Mouse (Mus musculus) stomach, embryonic 15.5 days (tissue): ENCODE measurements around the gene Rgl2. TPM values are rescaled to one million over a fixed set of nuclear protein-coding genes. Genes with fewer than 3 reads are reported as not detected.

Experiments
- ATAC-seq: fragments of 200-750 bp; cut with Nextera tagmentation; 2 replicates; pipeline ENCODE4 v1.8.0; 2017; ENCODE audit warnings: low read depth, moderate number of reproducible peaks, moderate TSS enrichment; ENCODE audit not compliant: insufficient read depth, low FRiP score
- H3K27ac ChIP-seq: fragments of 300-500 bp; sonication (generic); 2 replicates; pipeline ENCODE4 v1.5.1; 2015; ENCODE audit warnings: mild to moderate bottlenecking, inconsistent platforms
- H3K27me3 ChIP-seq: fragments of 300-500 bp; sonication (generic); replicated peaks from 2 replicates; pipeline ENCODE4 v1.6.1; 2015; ENCODE audit warnings: inconsistent platforms
- H3K36me3 ChIP-seq: fragments of 300-500 bp; sonication (generic); 2 replicates; pipeline ENCODE4 v1.6.1; 2015; ENCODE audit warnings: inconsistent platforms
- H3K4me1 ChIP-seq: fragments of 300-500 bp; sonication (generic); 2 replicates; pipeline ENCODE4 v1.6.1; 2015; ENCODE audit warnings: inconsistent platforms
- H3K4me2 ChIP-seq: fragments of 300-500 bp; sonication (generic); 2 replicates; pipeline ENCODE4 v1.6.1; 2015; ENCODE audit warnings: mild to moderate bottlenecking, inconsistent platforms
- H3K4me3 ChIP-seq: fragments of 300-500 bp; sonication (generic); replicated peaks from 2 replicates; pipeline ENCODE4 v1.5.1; 2015; ENCODE audit warnings: inconsistent platforms
- H3K9ac ChIP-seq: fragments of 300-500 bp; sonication (generic); 2 replicates; pipeline ENCODE4 v1.6.1; 2015; ENCODE audit warnings: inconsistent platforms
- H3K9me3 ChIP-seq: fragments of 300-500 bp; sonication (generic); 2 replicates; pipeline ENCODE4 v1.6.1; 2016; ENCODE audit warnings: inconsistent platforms
- WGBS: fragments of 180-500 bp; shearing (Covaris S2); methylation state at CpG from one replicate; pipeline ENCODE4 v1.1.7; 2015; 5-methylcytosine and 5-hydroxymethylcytosine counted together
- polyA plus RNA-seq: library from polyadenylated mRNA; unstranded; fragments of >200 nt; fragmentation: Nextera tagmentation; extraction: Ambion mirVana; gene quantifications from 2 replicates; pipeline ENCODE4 v1.2.1, GENCODE M21; 2015

Rgl2 gene
- polyA plus RNA-seq, 1 experiment from 2014 or later, result 38.5 TPM

- 0 out of 2 replicates have a peak overlapping the region, but pooled peaks have one; percentile 3 for H3K4me2 ChIP-seq
These were observed 11.6 kb upstream of the Rgl2 start for GRCm38 (mm10) chr17:33917656-33918292.

DNA sequence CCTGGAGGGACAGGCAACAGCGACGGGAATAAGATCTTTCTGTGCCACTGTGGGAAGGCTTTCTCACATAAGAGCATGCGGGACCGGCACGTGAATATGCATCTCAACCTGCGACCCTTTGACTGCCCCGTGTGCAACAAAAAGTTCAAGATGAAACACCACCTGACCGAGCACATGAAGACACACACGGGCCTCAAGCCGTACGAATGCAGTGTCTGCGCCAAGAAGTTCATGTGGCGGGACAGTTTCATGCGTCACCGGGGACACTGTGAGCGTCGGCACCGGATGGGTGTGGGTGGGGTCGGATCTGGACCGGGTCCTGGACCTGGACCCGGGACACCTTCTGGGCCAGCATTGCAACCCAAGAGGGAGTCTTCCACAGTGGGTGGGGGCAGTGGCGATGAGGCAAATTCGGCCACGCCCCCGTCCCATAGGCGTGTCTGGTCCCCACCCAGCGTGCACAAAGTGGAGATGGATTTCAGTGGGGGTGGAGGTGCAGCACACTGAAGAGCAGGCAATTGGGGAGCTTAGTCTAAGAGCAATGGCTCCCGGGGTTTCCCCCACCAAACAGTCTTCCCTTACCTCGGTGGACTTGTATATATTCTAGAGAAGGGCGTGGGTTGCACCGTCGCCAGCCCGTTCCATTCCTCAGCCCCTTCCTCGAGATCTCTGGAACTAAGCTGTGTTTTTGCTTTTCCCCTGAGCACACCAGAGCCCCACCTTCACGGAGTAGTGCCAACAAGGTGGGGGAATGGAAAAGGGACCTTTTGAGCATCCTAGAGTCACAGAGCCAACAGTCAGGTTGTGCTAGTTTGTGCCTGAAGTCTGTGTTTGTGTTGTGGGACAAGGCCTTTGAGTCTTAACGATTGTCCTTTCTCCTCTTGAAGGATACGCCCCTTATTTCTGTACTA is 10.8 kb upstream of the Rgl2 start:
- peak overlapping the region; percentile 91 for H3K27ac ChIP-seq
- H3K9ac ChIP-seq, result 0 out of 2 replicates have a peak overlapping the region, but pooled peaks have one; percentile 70
- H3K36me3 ChIP-seq, result peaks cover 21% of the 10 kb centered on the region
- 52% methylated on average over 37 of the region's 37 CpGs for WGBS
- H3K27me3 ChIP-seq, result no peaks in the 10 kb centered on the region
- no peaks in the 10 kb centered on the region for H3K9me3 ChIP-seq
- peak overlapping the region; percentile 72 for H3K4me3 ChIP-seq
- no peak for ATAC-seq
- H3K4me2 ChIP-seq, result peak overlapping the region; percentile 94
- H3K4me1 ChIP-seq, result peaks cover 24% of the 10 kb centered on the region

More at GRCm38 (mm10) chr17:33917656-33918292, 11.6 kb upstream of the Rgl2 start:
- WGBS, result 80% methylated on average over 18 of the region's 18 CpGs
- Histone ChIP-seq H3K4me3 (no peak overlapping the region; the same call in 1 of the 2 replicates), H3K9me3 (no peaks in the 10 kb centered on the region), H3K9ac (no peak overlapping the region), H3K36me3 (peaks cover 27% of the 10 kb centered on the region), H3K27ac (no peak overlapping the region; the same call in 1 of the 2 replicates), H3K27me3 (no peaks in the 10 kb centered on the region), H3K4me1 (peaks cover 24% of the 10 kb centered on the region)
- no peak for ATAC-seq

GRCm38 (mm10) chr17:33919351-33920281 is 9.7 kb upstream of the Rgl2 start:
- H3K27ac ChIP-seq, result peak overlapping the region; percentile 91
- peak; percentile 67 for ATAC-seq
- no peaks in the 10 kb centered on the region for H3K27me3 ChIP-seq
- peaks cover 15% of the 10 kb centered on the region; the same call in 1 of the 2 replicates for H3K36me3 ChIP-seq
- H3K9me3 ChIP-seq, result no peaks in the 10 kb centered on the region
- WGBS, result 1% methylated on average over 51 of the region's 52 CpGs
- H3K4me2 ChIP-seq, result peak overlapping the region; percentile 94
- H3K4me1 ChIP-seq, result peaks cover 24% of the 10 kb centered on the region
- peak overlapping the region; percentile 70 for H3K9ac ChIP-seq
- H3K4me3 ChIP-seq, result peak overlapping the region; percentile 72

DNA sequence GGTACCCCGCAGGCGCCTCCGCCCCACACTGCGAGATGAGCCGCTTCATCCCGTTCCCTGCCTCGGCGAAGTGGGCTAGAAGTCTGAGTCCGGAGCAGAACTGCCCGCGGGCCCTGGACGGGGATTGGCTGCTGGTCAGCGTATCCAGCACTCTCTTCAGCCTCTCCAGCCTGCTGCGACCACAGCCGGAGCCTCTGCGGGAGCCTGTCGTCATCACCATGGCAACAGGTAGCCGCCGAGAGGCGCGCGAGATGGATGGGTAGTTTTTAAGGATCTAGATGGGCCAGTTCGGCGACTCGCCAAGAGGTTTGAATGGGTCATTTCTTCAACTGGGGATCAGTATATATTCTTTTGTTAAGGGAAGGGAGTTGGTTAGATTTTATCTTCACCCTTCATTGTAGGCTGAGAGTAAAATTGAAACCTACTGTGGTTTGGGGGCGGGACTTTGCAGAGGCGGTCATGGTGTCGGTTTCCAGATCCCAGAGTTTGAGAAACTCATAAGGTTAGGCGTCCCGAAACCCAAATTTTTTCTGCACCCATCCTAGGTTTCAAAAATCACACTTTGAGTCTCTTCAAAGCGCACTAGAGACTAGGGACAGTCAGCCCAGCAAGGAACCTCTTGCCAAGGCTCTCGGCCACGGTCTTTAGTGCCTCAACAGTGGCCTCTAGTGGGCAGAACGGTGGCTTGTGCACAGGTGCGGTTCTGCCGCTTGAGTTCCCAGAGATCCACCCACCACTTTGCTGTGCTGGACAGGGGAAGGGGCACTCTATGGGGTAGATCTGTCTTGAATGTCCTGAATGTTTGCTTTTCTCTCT is 8.9 kb upstream of the Rgl2 start:
- peak overlapping the region; percentile 91 for H3K27ac ChIP-seq
- no peaks in the 10 kb centered on the region for H3K27me3 ChIP-seq
- peaks cover 19% of the 10 kb centered on the region for H3K4me1 ChIP-seq
- under 1% methylated on average over 36 of the region's 36 CpGs for WGBS
- peak overlapping the region; percentile 94 for H3K4me2 ChIP-seq
- H3K9me3 ChIP-seq, result no peaks in the 10 kb centered on the region
- H3K4me3 ChIP-seq, result peak overlapping the region; percentile 72
- peak; percentile 11; the same call in 1 of the 2 replicates for ATAC-seq
- peak overlapping the region; percentile 70 for H3K9ac ChIP-seq
- H3K36me3 ChIP-seq, result peaks cover 15% of the 10 kb centered on the region; the same call in 1 of the 2 replicates

DNA sequence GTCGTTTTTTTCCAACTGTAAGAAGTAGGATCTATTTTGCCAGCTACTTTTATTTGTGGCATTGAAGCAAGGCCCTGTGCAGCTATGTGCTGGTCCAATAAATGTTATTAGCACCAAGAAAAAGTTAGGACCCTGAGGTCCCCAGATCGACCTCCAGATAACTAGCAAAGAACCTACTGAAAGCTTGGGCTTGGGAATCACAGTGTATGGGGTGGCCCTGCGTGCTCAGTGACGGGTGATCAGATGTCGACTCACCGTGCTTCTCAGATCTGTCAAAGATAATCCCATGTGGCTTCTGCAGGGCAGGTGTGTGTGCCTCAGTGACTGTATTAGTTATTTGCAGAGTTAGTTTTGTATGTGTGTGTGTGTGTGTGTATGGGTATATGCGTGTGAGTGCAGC is 8.0 kb upstream of the Rgl2 start:
- WGBS, result 84% methylated on average over 7 of the region's 7 CpGs
- Histone ChIP-seq H3K9me3 (no peaks in the 10 kb centered on the region), H3K27ac (no peak overlapping the region), H3K36me3 (peaks cover 15% of the 10 kb centered on the region), H3K9ac (no peak overlapping the region), H3K4me2 (no peak overlapping the region), H3K4me3 (peak overlapping the region; percentile 72; the same call in 1 of the 2 replicates), H3K27me3 (no peaks in the 10 kb centered on the region), H3K4me1 (peaks cover 19% of the 10 kb centered on the region)
- ATAC-seq, result no peak

- Histone ChIP-seq H3K36me3 (no peaks in the 10 kb centered on the region; the same call in 1 of the 2 replicates), H3K9me3 (no peaks in the 10 kb centered on the region), H3K4me2 (no peak overlapping the region), H3K9ac (no peak overlapping the region), H3K4me3 (no peak overlapping the region), H3K4me1 (peaks cover 9% of the 10 kb centered on the region), H3K27me3 (no peaks in the 10 kb centered on the region), H3K27ac (no peak overlapping the region)
- ATAC-seq, result no peak
- 79% methylated on average over 10 of the region's 10 CpGs for WGBS
These were observed 4.6 kb upstream of the Rgl2 start for GRCm38 (mm10) chr17:33924577-33925283.

DNA sequence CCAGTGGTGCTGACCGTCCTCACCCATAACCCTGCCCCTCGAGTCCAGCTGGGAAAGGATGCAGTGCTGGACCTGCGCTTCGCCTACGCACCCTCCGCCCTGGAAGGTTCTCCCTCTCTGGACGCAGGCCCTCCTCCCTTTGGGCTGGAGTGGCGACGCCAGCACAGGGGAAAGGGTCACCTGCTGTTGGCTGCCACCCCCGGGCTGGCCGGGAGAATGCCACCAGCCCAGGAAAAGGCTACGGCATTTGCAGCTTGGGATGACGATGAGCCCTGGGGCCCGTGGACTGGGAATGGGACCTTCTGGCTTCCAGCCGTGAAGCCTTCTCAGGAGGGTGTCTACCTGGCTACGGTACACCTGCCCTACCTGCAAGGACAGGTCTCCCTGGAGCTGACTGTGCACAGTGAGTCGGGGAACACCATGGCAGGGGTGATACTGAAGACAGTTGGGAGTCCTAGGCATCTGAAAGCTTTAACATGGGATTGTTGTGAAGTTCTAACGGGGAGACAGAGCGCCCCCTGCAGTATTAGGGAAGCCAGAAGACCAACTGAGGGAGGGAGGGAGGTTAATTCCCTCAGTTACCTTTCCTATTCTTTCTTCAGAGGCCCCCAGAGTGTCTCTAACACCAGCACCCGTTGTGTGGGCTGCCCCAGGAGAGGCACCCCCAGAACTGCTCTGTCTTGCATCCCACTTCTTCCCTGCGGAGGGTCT is 3.8 kb upstream of the Rgl2 start:
- WGBS, result 80% methylated on average over 21 of the region's 21 CpGs
- no peak for ATAC-seq

DNA sequence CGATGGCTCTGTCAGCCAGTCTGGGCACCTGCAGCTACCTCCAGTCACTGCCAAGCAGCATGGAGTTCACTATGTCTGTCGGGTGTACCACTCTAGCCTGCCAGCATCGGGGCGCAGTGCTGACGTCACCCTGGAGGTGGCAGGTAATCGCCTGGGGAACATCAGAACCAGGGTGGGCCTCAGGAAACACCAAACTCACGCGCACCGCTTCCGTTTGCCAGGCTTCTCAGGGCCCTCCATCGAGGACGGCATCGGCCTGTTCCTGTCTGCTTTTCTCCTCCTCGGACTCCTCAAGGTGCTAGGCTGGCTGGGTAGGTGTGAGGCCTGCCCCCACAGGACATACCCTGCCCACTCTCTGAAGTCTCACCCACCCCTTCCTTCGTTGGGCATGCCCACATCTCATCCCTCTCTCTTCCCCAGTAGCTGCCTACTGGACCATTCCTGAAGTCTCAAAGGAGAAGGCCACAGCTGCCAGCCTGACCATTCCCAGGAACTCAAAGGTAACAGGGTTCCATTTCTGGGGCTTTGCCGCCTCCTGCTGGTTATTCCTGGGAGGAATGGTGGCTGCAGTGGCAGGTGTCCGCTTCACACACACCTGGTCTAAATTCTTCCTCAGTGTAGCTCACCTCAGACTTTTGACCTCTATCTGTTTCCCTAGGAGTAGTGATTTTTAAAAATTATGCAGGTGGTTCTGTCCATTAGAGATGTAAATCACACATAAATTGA is 3.0 kb upstream of the Rgl2 start:
- no peak overlapping the region for H3K27ac ChIP-seq
- no peak overlapping the region for H3K4me2 ChIP-seq
- WGBS, result 71% methylated on average over 17 of the region's 17 CpGs
- ATAC-seq, result no peak
- no peaks in the 10 kb centered on the region for H3K27me3 ChIP-seq
- H3K9ac ChIP-seq, result no peak overlapping the region
- no peaks in the 10 kb centered on the region for H3K9me3 ChIP-seq
- peaks cover 15% of the 10 kb centered on the region for H3K4me1 ChIP-seq
- no peaks in the 10 kb centered on the region; the same call in 1 of the 2 replicates for H3K36me3 ChIP-seq
- no peak overlapping the region for H3K4me3 ChIP-seq

More for the DNA sequence above, 3.8 kb upstream of the Rgl2 start:
- no peak overlapping the region for H3K4me2 ChIP-seq
- peaks cover 9% of the 10 kb centered on the region for H3K4me1 ChIP-seq
- H3K9ac ChIP-seq, result no peak overlapping the region
- no peaks in the 10 kb centered on the region for H3K27me3 ChIP-seq
- H3K36me3 ChIP-seq, result no peaks in the 10 kb centered on the region; the same call in 1 of the 2 replicates
- H3K4me3 ChIP-seq, result no peak overlapping the region
- no peak overlapping the region for H3K27ac ChIP-seq
- no peaks in the 10 kb centered on the region for H3K9me3 ChIP-seq

- WGBS, result 60% methylated on average over 21 of the region's 21 CpGs
- H3K27me3 ChIP-seq, result no peaks in the 10 kb centered on the region
- no peak for ATAC-seq
These were observed 944 bp upstream of the Rgl2 start for GRCm38 (mm10) chr17:33928251-33928947.

More at GRCm38 (mm10) chr17:33928251-33928947, 944 bp upstream of the Rgl2 start:
- H3K4me1 ChIP-seq, result peaks cover 17% of the 10 kb centered on the region
- H3K9ac ChIP-seq, result peak overlapping the region; percentile 53; the same call in 1 of the 2 replicates
- H3K9me3 ChIP-seq, result no peaks in the 10 kb centered on the region
- H3K36me3 ChIP-seq, result no peaks in the 10 kb centered on the region; the same call in 1 of the 2 replicates
- peak overlapping the region; percentile 95 for H3K4me2 ChIP-seq
- H3K4me3 ChIP-seq, result peak overlapping the region; percentile 81
- H3K27ac ChIP-seq, result no peak overlapping the region
